Mouse (Mus musculus): ENCODE measurements around the gene Fmr1nb.
"Not testable (repeated sequence)": the region's sequence is repeated elsewhere in the genome, so short reads cannot be mapped to it uniquely, and the experiment has no call there.

Gene Fmr1nb

GRCm38 (mm10) chrX:68761606-68762005 lies at the start of gene Fmr1nb:
Fmr1nb (plus strand) TSS chrX:68761839.
- DNase-seq (ENCODE audit: low spot score in 2 of 2), result no peak

- no peak for DNase-seq (ENCODE audit: low spot score in 2 of 2)
These were observed 24.7 kb upstream of the Fmr1nb start for GRCm38 (mm10) chrX:68736902-68737301.

DNA sequence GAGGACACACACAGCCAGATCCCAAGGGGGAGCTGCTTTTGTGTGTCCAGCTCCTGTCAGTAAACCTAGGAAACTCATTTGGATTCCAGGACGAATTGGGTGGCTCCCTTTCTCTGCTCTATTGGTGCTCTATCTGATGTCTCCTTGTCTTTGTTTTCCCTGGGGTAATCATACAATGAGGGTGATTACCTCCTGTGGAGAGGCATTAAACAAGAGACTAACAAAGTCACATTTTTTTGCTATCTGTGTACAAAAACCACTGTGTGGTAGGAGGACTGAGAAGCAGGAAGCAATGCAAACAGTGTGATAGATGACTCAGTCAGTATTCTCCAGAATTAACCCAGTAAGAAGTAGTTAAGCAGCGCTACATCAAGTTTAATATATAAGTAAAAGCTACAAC lies 21.6 kb upstream of the Fmr1nb start:
- DNase-seq (ENCODE audit: low spot score in 2 of 2), result no peak

DNA sequence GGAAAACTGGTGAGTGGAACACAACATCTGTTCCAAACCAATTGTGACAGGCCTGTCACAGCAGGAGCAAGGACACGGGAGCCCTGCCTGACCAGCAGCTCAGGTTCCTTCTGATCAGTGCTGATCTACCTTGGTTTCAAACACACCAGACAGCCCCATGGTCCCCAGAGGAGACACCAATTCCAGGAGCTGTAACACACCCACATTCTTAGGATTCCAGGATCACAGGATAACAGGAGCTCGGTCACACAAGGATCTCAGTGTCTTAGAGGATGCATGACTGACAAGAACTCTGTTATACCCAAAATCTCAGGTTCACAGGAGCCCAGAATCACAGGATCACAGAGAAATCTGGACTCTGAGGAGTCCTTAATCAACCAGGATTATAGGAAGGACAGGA lies 58.8 kb downstream of the Fmr1nb start:
- DNase-seq (ENCODE audit: low spot score in 2 of 2), result not testable (repeated sequence)

DNA sequence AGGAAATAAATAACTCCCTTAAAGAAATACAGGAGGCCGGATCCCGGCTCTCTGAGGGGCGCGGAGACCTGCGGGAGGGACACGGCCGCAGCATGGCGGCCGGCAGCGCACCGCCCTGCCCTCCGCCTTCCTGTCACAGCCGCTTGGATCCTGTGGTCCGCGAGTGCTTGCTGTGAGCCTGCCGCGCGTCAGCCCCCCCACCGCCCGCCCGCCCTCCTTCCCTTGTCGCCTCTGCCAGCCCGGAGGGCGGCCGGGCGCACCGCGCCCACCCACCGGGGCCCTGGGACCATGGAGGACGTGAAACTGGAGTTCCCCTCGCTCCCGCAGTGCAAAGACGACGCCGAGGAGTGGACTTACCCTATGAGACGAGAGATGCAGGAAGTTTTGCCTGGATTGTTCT lies 59.4 kb downstream of the Fmr1nb start, which contains the start of gene Gm14698:
TSS of gene Gm14698 (plus strand) at position 35 of the 400 bp plus-strand sequence.
- DNase-seq (ENCODE audit: low spot score in 2 of 2), result not testable (repeated sequence)

DNA sequence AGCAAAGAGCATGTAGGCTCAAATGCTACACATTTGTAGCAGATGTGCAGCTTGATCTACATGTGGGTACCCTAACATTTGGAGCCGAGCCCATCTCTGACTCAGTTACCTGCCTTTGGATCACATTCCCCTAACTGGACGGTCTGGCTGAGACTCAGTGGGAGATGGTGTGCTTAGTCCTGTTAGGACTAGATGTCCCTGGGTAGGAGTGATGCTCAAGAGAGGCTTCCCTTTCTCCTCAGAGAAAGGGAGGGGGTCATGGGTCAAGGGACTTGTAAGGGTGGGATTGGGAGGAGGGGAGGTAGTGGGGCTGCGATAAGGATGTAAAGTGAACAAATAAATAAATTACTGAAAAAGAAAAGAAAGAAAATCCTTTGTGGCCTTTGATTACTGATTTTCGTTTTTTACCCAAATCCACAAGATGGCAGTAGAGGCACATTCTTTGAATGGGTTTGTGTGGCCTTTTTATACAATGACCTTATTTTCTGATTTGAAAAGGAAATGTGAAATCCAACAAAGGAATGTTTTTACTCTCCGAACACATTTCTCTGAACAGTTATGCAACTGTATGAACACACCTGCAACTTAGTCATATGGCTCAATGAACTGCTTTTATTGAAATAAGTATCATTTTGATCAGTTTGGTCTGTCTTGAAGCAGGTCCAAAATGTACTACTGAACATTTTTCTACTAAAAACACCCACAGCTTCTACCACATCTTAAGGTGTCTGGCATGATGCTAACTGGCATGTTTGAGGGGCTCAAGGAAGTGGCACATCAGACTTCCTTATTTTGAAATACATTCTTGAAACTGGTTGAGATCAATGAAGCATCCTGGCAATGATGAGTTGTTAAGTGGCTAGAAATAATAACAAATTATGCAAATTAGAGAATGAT lies 78.2 kb downstream of the Fmr1nb start:
- no peak for DNase-seq (ENCODE audit: low spot score in 2 of 2)
